Mouse (Mus musculus): ENCODE data around the gene Wdr38.

GRCm38 (mm10) chr2:39008350-39008851, 11.1 kb downstream of the Wdr38 start:
- TF ChIP-seq CTCF (conservative IDR thresholded peaks at IDR 0.05; ENCODE audit: insufficient read depth, insufficient read length, low read depth, low read length) (no peak), POLR2A (IDR thresholded peaks at IDR 0.05; ENCODE audit: low read depth, low read length) (no peak)

Data from kidney, adult 2 months (tissue).